Mouse (Mus musculus): ENCODE data around the gene Hsp90b1. TPM values are rescaled to one million over a fixed set of nuclear protein-coding genes. Genes with fewer than 3 reads are reported as not detected.
"Not testable (repeated sequence)": the region's sequence is repeated elsewhere in the genome, so short reads cannot be mapped to it uniquely, and the experiment has no call there.

The Hsp90b1 gene
- polyA plus RNA-seq, 1 experiment from 2014 or later = 458 TPM

DNA sequence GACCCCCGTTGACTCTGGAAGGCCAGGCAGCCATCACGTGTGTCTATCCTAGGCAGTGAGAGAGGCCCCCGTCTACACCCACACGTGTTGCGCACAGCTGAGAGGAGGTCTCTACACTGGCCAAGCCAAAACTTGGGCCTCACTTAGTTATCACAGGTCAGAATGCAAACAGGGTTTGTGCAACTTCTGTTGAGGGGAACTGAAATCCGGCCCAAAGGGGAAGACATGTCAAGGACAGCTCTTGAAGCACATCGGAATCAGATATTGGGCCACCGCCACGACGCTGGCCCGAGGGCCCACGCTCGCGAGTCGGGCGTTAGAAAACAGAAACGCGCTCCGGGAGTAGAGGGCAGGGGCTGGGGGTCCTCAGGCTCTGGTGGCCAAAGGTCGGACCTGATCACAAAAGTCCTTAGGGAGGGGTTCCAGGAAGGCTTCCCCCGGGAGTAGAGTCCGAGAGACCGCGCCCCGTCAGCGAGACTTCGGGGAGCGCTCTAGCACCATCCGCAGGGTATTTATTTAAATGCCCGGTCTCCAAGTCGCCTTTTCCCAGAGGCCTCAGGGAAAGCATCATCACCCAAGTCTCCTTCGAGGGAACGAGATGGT is 619 bp downstream of the Hsp90b1 start:
- Histone ChIP-seq H3K4me3 (peak overlapping the region; percentile 73), H3K27ac (replicated peaks) (peak overlapping the region; percentile 82), H3K9me3 (no peaks in the 10 kb centered on the region), H3K9ac (replicated peaks) (peak overlapping the region; percentile 94), H3K4me1 (peaks cover 45% of the 10 kb centered on the region), H3K4me2 (replicated peaks) (peak overlapping the region; percentile 67), H3K36me3 (peaks cover 40% of the 10 kb centered on the region), H3K27me3 (no peaks in the 10 kb centered on the region)
- no peak; the same call in 1 of the 2 replicates for ATAC-seq (ENCODE audit: low FRiP score, low read depth)
- WGBS = under 1% methylated on average over 33 of the region's 33 CpGs

DNA sequence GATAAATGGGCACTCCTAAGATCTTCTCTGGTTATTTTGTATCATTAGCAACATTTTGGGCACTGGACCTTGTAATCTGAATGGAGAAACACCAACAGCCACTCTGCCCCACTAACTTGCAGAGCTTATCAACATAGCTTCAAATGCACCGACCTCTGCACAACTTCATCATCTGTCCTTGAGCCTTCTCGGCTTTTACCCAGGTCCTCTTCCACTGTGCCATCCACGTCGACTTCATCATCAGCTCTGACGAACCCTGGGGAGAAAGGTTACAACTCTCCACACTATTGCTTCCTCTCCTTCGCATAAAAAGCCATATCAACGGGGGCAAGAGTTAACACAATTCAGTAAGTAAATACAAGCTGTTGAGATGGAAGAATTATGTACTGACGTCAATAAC is 1.2 kb downstream of the Hsp90b1 start:
- Histone ChIP-seq H3K9ac (replicated peaks) (peak overlapping the region; percentile 94), H3K4me2 (replicated peaks) (peak overlapping the region; percentile 67), H3K9me3 (no peaks in the 10 kb centered on the region), H3K27ac (replicated peaks) (no peak overlapping the region), H3K27me3 (no peaks in the 10 kb centered on the region), H3K36me3 (peaks cover 46% of the 10 kb centered on the region), H3K4me1 (peaks cover 51% of the 10 kb centered on the region), H3K4me3 (peak overlapping the region; percentile 73)
- no peak for ATAC-seq (ENCODE audit: low FRiP score, low read depth)
- WGBS = 6% methylated on average over 8 of the region's 8 CpGs

DNA sequence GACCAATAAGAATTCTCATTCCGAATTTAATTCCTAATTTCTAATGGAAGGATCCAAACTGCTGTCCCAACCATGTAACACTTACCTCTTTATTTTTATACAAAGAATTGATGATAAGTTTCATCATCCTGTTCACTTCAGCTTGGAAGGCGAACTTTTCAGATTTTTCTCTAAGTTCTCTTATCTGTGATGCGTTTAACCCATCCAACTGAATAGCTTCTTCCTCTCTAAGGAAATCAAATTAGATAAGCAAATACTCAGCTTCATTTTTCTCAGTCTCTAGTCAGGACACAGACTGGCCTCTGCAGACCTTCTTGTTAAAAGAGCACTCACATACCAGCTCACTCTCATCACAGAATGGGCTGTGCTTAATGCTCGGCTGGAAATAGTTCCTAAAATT is 1.9 kb downstream of the Hsp90b1 start:
- Histone ChIP-seq H3K4me3 (peak overlapping the region; percentile 73), H3K4me1 (peaks cover 53% of the 10 kb centered on the region), H3K4me2 (replicated peaks) (peak overlapping the region; percentile 67), H3K9me3 (no peaks in the 10 kb centered on the region), H3K9ac (replicated peaks) (peak overlapping the region; percentile 94; the same call in 1 of the 2 replicates), H3K36me3 (peaks cover 52% of the 10 kb centered on the region), H3K27me3 (no peaks in the 10 kb centered on the region), H3K27ac (replicated peaks) (no peak overlapping the region)
- no peak for ATAC-seq (ENCODE audit: low FRiP score, low read depth)
- WGBS = 77% methylated on average over 4 of the region's 4 CpGs

DNA sequence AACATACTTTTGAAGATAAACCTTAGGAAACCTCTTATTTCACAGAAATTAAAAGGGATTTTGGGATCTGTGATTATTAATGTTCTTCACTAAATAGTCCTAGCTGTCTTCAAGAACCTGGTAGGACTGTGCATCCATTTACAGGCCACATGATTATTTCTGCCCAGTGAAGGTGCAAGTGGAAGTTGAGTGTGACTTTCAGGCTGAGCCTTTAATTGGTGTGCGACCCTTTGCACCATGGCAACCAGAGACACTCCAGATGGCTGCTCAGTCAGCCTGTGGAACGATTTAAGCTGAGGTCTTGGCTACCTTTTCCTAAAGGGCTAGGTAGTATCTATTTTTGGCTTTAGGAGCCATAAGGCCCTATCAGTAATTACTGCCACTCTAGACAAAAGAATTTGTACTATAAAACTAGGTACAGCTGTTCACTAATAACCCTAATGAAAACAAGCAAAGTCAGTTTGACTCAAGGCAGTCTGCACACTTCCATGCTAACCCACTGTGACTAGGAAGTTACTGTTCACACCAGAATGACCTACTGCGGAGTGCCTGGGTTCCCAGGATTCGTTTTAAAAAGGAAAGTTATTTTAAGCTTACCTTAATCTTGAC is 2.9 kb downstream of the Hsp90b1 start:
- ATAC-seq (ENCODE audit: low FRiP score, low read depth) = no peak
- Histone ChIP-seq H3K4me2 (replicated peaks) (peak overlapping the region; percentile 67), H3K9me3 (no peaks in the 10 kb centered on the region), H3K36me3 (peaks cover 61% of the 10 kb centered on the region), H3K4me3 (no peak overlapping the region), H3K4me1 (peaks cover 53% of the 10 kb centered on the region), H3K27me3 (no peaks in the 10 kb centered on the region), H3K9ac (replicated peaks) (no peak overlapping the region), H3K27ac (replicated peaks) (no peak overlapping the region)
- WGBS = 50% methylated on average over 4 of the region's 4 CpGs

DNA sequence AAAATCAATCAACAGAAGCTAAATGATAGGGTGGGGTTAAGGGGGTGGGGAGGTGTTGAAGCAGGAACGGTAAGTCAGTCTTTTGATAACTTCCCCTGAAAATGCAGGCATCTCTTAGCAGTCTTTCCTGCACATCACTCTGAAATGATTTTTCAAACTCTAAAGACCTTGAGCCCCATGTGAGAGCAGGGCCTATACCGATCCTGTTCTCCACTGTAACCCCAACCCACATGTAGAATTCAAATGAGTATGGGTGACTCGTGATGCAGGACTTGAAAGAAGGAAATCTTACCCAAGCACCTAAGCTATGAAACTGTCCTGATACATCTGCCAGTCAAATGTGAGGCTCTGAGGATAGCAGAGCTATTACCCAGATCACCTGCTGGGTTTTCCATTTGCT is 4.3 kb downstream of the Hsp90b1 start:
- Histone ChIP-seq H3K9me3 (no peaks in the 10 kb centered on the region), H3K36me3 (peaks cover 68% of the 10 kb centered on the region), H3K27ac (replicated peaks) (no peak overlapping the region), H3K4me3 (no peak overlapping the region), H3K4me2 (replicated peaks) (peak overlapping the region; percentile 21; the same call in 1 of the 2 replicates), H3K9ac (replicated peaks) (peak overlapping the region; percentile 15; the same call in 1 of the 2 replicates), H3K27me3 (no peaks in the 10 kb centered on the region), H3K4me1 (peaks cover 48% of the 10 kb centered on the region)
- no peak for ATAC-seq (ENCODE audit: low FRiP score, low read depth)
- WGBS = 75% methylated on average over 3 of the region's 3 CpGs

DNA sequence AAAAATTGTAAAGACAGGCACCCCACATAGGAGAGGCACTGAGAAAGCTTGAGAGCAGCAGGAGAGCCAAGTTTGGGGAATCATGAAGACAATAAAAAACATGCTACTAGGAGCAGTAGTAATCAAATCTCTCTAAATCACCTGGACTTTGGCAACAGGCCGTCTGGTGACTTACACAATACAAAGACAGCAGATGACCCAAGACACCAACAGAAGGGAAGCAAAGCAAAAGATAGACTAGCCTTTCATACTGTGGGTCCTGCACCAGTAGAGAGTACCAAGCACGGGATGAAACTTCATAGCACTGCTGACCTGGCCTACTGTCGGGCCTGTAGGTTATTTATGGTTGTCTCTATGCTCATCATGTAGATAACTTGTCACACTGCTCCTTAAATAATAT is 5.1 kb downstream of the Hsp90b1 start:
- Histone ChIP-seq H3K9ac (replicated peaks) (no peak overlapping the region), H3K36me3 (peaks cover 75% of the 10 kb centered on the region), H3K4me2 (replicated peaks) (0 out of 2 replicates have a peak overlapping the region, but pooled peaks have one; percentile 21), H3K9me3 (no peaks in the 10 kb centered on the region), H3K27me3 (no peaks in the 10 kb centered on the region), H3K4me1 (peaks cover 48% of the 10 kb centered on the region), H3K4me3 (no peak overlapping the region), H3K27ac (replicated peaks) (no peak overlapping the region)
- 83% methylated on average over 3 of the region's 3 CpGs for WGBS
- no peak for ATAC-seq (ENCODE audit: low FRiP score, low read depth)

DNA sequence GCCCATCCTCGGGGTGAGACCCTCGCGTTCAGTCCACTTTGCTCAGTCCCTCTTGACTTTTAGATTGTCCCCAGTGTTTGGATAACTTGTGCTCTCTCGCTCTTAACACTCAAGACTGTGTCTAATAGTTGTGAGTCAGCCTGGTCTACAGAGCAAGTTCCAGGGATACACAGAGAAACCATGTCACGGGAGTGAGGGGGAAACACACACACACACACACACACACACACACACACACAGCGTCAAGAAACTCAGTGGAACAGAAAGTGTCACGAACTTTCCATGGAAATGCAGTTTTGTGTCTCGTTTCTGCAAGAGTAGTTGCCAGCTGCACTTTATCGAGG is 19.3 kb downstream of the Hsp90b1 start:
- H3K9ac ChIP-seq (replicated peaks) = peak overlapping the region; percentile 87
- H3K4me3 ChIP-seq = peak overlapping the region; percentile 71
- H3K4me2 ChIP-seq (replicated peaks) = peak overlapping the region; percentile 74
- peaks cover 14% of the 10 kb centered on the region for H3K36me3 ChIP-seq
- H3K9me3 ChIP-seq; ATAC-seq (ENCODE audit: low FRiP score, low read depth); H3K27me3 ChIP-seq; H3K27ac ChIP-seq (replicated peaks); H3K4me1 ChIP-seq: not testable (repeated sequence)
- WGBS = 30% methylated on average over 9 of the region's 9 CpGs

DNA sequence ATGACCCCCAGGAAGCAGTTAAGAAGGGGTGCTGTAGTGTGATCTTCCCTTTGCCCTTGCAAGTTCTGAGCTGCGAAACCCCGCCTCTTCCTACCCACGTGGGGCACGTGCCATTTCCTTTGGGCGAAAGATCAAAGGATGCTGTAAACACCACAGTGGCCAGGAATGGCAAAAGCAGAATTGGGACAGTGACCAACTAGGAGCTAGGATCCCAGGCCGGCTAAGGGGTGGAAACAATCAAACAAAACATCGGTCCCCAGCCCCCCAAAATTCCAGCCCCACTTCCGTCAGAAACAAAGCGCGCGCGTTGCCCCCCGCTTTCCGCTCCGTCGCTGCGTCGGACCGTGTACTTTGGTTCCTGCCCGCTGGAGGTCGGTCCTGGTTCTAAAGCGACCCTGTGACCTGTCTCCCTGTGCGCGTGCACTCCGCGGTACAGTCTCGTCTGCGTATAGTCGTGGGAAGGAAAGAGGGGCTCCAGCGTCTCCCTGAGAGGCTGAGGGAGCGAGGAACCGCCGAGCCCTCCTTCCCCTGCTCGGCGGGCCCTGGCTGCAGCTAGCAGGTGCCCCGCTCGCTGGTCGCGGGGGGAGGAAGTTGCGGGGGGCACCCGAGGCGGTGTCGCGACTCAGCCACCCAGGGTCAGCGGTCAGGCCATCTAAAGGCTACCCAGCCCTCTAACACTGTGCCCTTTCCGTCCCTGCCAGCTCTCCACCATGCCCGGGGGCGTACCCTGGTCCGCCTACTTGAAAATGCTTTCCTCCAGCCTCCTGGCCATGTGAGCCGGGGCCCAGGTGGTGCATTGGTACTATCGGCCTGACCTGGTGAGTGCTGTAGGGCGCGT is 19.9 kb downstream of the Hsp90b1 start:
- peak; percentile 94 for ATAC-seq (ENCODE audit: low FRiP score, low read depth)

GRCm38 (mm10) chr10:86684797-86685178 is 20.5 kb downstream of the Hsp90b1 start:
- not testable (repeated sequence) for H3K9me3 ChIP-seq; H3K9ac ChIP-seq (replicated peaks); H3K36me3 ChIP-seq; H3K27me3 ChIP-seq; H3K4me1 ChIP-seq
- 36% methylated on average over 2 of the region's 2 CpGs for WGBS
- Histone ChIP-seq H3K4me2 (replicated peaks) (peak overlapping the region; percentile 74), H3K27ac (replicated peaks) (0 out of 2 replicates have a peak overlapping the region, but pooled peaks have one; percentile 71), H3K4me3 (peak overlapping the region; percentile 71)
- ATAC-seq (ENCODE audit: low FRiP score, low read depth) = peak; percentile 60

More for the DNA sequence above, 19.9 kb downstream of the Hsp90b1 start:
- Histone ChIP-seq H3K4me3 (peak overlapping the region; percentile 71), H3K9ac (replicated peaks) (peak overlapping the region; percentile 87), H3K4me2 (replicated peaks) (peak overlapping the region; percentile 74), H3K27ac (replicated peaks) (peak overlapping the region; percentile 71)
- not testable (repeated sequence) for H3K36me3 ChIP-seq, H3K27me3 ChIP-seq, H3K9me3 ChIP-seq, H3K4me1 ChIP-seq
- under 1% methylated on average over 52 of the region's 53 CpGs for WGBS

DNA sequence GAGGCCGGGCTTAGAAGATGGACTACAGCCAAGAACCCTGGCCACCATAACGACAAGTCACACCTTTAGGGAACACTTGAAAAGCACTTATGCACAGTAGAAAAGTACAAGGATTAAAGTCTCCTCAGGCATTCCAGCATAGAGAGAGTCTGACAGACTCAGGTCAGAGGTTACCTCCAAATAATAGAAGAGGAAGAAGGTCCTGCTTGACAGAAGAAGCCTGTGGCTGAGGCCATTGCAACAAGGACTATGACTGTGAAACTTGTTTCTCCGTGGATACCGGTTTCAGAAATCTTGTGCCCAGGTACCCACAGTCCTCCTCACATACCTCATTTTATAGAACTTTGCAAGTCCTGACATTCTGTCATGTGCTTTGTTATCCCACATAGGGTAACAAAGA is 34.8 kb downstream of the Hsp90b1 start:
- H3K36me3 ChIP-seq; ATAC-seq (ENCODE audit: low FRiP score, low read depth); H3K9me3 ChIP-seq; H3K4me3 ChIP-seq; H3K4me1 ChIP-seq; H3K4me2 ChIP-seq (replicated peaks); H3K27me3 ChIP-seq; H3K9ac ChIP-seq (replicated peaks); H3K27ac ChIP-seq (replicated peaks): not testable (repeated sequence)
- WGBS = 90% methylated on average over 4 of the region's 4 CpGs

All from midbrain, embryonic 12.5 days (tissue).